Mouse (Mus musculus) embryonic facial prominence, embryonic 14.5 days (tissue): ENCODE data around the gene Hspa2. TPM values are rescaled to one million over a fixed set of nuclear protein-coding genes. Genes with fewer than 3 reads are reported as not detected.

Experiments used
- ATAC-seq: fragments of 200-750 bp; cut with Nextera tagmentation; 2 replicates; pipeline ENCODE4 v1.8.0; 2017; ENCODE audit warnings: low read depth, moderate number of reproducible peaks, moderate TSS enrichment
- DNase-seq: peaks from one replicate; pipeline ENCODE4 v3.0.0-alpha.2; 2015; ENCODE audit warnings: low spot score
- H3K27ac ChIP-seq: fragments of 300-500 bp; sonication (generic); replicated peaks from 2 replicates; pipeline ENCODE4 v1.5.1; 2014; ENCODE audit warnings: low read depth, mild to moderate bottlenecking, low read length, moderate library complexity
- H3K27me3 ChIP-seq: fragments of 300-500 bp; sonication (generic); replicated peaks from 2 replicates; pipeline ENCODE4 v1.6.1; 2014; ENCODE audit warnings: low read length; ENCODE audit not compliant: control insufficient read depth, insufficient read depth
- H3K36me3 ChIP-seq: fragments of 300-500 bp; sonication (generic); 2 replicates; pipeline ENCODE4 v1.6.1; 2014; ENCODE audit warnings: low read length, mixed read lengths; ENCODE audit not compliant: control insufficient read depth, insufficient read depth
- H3K4me1 ChIP-seq: fragments of 300-500 bp; sonication (generic); 2 replicates; pipeline ENCODE4 v1.6.1; 2014; ENCODE audit warnings: antibody characterized with exemption, low read length; ENCODE audit not compliant: control insufficient read depth, insufficient read depth
- H3K4me2 ChIP-seq: fragments of 300-500 bp; sonication (generic); 2 replicates; pipeline ENCODE4 v1.6.1; 2014; ENCODE audit warnings: low read depth, mild to moderate bottlenecking, low read length, moderate library complexity, mixed read lengths
- H3K4me3 ChIP-seq: fragments of 300-500 bp; sonication (generic); 2 replicates; pipeline ENCODE4 v1.5.1; 2014; ENCODE audit warnings: low read depth, mild to moderate bottlenecking, low read length
- H3K9ac ChIP-seq: fragments of 300-500 bp; sonication (generic); 2 replicates; pipeline ENCODE4 v1.6.1; 2014; ENCODE audit warnings: low read depth, mild to moderate bottlenecking, low read length, moderate library complexity, mixed read lengths
- H3K9me3 ChIP-seq: fragments of 300-500 bp; sonication (generic); 2 replicates; pipeline ENCODE4 v1.6.1; 2016; ENCODE audit warnings: low read length; ENCODE audit not compliant: control insufficient read depth
- WGBS: fragments of 180-500 bp; shearing (Covaris S2); extraction: QIAGEN DNeasy Blood & Tissue Kit; methylation state at CpG from one replicate; pipeline ENCODE4 v1.1.7; 2014; 5-methylcytosine and 5-hydroxymethylcytosine counted together
- polyA plus RNA-seq: library from polyadenylated mRNA; unstranded; fragments of >200 nt; fragmentation: Nextera tagmentation; extraction: Ambion mirVana; gene quantifications from 2 replicates; pipeline ENCODE4 v1.2.1, GENCODE M21; 2014

Hspa2 gene
- polyA plus RNA-seq, 1 experiment from 2014 or later = 10.9 TPM

DNA sequence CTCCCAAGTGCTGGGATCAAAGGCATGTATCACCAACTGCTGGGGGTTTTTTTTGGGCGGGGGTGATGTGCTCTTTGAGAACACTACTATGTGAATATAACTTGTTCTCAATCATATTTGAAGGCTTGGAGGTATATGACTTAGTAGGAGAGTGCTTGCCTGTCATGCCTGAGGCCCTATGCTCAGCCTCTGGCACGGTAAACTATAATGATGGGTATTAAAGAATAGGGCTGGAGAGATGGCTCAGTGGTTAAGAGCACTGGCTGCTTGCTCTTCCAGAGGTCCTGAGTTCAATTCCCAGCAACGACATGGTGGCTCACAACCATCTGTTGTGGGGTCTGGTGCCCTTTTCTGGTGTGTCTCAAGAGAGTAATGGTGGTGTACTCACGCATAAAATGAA, 29.1 kb upstream of the Hspa2 start:
- no peak overlapping the region for H3K9ac ChIP-seq
- no peaks in the 10 kb centered on the region for H3K9me3 ChIP-seq
- H3K4me2 ChIP-seq = no peak overlapping the region
- H3K27me3 ChIP-seq = no peaks in the 10 kb centered on the region
- no peak overlapping the region for H3K27ac ChIP-seq
- 0 out of 2 replicates have a peak, but pooled peaks cover 5% of the 10 kb centered on the region for H3K36me3 ChIP-seq
- ATAC-seq (no peak), DNase-seq (no peak)
- H3K4me3 ChIP-seq = no peak overlapping the region
- peaks cover 24% of the 10 kb centered on the region for H3K4me1 ChIP-seq
- 75% methylated on average over 4 of the region's 4 CpGs for WGBS

DNA sequence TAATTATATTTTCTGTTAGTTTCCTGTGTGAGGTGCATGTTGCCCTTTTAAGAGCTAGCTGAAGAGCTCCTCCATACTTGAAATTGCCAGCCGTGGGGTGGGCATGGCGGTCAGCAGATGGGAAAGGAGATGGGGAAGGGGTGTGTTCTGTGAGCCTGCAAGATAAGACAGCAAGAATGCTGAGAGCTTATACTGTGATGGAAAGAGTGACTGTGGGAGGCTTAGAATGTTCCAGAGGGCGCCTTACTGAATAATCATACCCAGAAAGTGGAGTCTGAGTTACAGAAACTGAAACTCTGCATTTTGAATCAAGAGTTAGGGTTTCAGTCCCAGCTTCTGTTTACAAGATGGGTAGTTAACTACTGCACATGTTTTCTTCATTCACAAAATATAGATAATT, 28.5 kb upstream of the Hspa2 start:
- no peaks in the 10 kb centered on the region for H3K27me3 ChIP-seq
- H3K9ac ChIP-seq = no peak overlapping the region
- no peak overlapping the region for H3K4me3 ChIP-seq
- H3K4me1 ChIP-seq = peaks cover 24% of the 10 kb centered on the region
- H3K4me2 ChIP-seq = no peak overlapping the region
- H3K27ac ChIP-seq = no peak overlapping the region
- no peak for ATAC-seq
- no peak for DNase-seq
- no peaks in the 10 kb centered on the region for H3K9me3 ChIP-seq
- 84% methylated on average over 3 of the region's 3 CpGs for WGBS
- 0 out of 2 replicates have a peak, but pooled peaks cover 5% of the 10 kb centered on the region for H3K36me3 ChIP-seq

DNA sequence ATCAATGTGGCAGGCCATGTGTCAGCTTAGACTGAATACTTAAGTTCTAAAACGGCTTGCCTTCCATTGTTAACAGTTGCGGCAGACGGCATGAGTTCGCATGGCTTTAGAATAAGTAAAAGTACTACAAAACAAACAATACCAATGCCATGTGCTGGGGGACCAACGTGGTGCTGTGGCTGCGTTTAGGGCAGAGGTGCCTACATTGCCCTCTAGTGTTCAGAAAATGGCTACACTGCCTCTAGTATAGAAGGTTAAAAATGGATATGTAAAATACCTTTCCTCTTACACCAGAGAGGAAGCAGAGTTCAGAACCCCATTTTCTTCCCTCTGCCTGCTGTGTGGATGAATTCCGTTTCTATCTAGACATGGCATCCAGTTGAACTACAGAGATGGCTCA, 27.3 kb upstream of the Hspa2 start:
- Histone ChIP-seq H3K4me1 (peaks cover 22% of the 10 kb centered on the region), H3K9ac (no peak overlapping the region), H3K27ac (no peak overlapping the region), H3K4me3 (no peak overlapping the region), H3K36me3 (0 out of 2 replicates have a peak, but pooled peaks cover 5% of the 10 kb centered on the region), H3K4me2 (no peak overlapping the region), H3K9me3 (no peaks in the 10 kb centered on the region), H3K27me3 (no peaks in the 10 kb centered on the region)
- WGBS = 51% methylated on average over 7 of the region's 7 CpGs
- ATAC-seq (no peak), DNase-seq (no peak)

DNA sequence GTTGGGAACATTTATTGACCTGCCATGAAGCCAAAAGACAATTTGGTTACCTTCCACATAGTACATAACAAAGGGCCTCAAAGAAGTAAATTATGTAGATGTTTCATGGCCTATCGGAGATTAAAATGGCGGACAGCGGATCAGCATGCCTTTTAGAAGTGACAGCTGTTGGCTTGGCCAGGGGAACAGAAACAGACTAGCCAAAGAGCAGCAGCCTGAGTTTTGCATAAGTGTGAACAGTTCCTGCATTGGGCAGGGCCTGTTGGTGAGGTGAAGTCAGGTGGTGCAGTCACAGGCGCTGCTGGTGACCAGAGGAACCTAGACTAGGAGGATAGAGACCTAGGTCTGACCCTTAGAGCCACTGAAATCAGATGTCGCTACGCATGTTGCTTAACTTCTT, 26.9 kb upstream of the Hspa2 start:
- Histone ChIP-seq H3K9me3 (no peaks in the 10 kb centered on the region), H3K27ac (no peak overlapping the region), H3K27me3 (no peaks in the 10 kb centered on the region), H3K36me3 (0 out of 2 replicates have a peak, but pooled peaks cover 5% of the 10 kb centered on the region), H3K4me1 (peaks cover 18% of the 10 kb centered on the region), H3K9ac (no peak overlapping the region), H3K4me3 (no peak overlapping the region), H3K4me2 (no peak overlapping the region)
- 92% methylated on average over 6 of the region's 6 CpGs for whole genome bisulfite sequencing
- no peak for ATAC-seq
- no peak for DNase-seq

DNA sequence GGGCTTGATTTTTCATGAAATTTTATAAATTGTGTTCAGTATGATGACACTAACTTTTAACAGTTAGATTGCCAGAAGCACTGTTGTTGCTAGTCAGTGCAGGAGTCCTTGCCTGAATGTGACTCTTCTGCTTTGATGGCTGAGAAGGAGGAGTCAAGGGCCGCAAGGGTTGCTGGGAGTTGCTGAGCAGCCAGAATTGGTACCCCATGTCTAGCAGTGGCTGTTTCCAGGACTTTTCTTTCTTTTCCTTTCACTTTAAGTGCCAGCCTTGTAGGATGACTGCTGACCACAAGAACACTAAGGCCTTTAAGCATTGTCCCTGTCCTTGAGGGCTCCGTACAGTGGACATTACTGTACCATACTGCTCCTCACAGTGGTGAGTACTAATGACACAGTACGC, 26.2 kb upstream of the Hspa2 start:
- no peak for ATAC-seq
- no peak for DNase-seq
- WGBS = 88% methylated on average over 3 of the region's 3 CpGs
- no peak overlapping the region for H3K9ac ChIP-seq
- H3K9me3 ChIP-seq = no peaks in the 10 kb centered on the region
- H3K4me1 ChIP-seq = peaks cover 12% of the 10 kb centered on the region
- H3K4me3 ChIP-seq = no peak overlapping the region
- 0 out of 2 replicates have a peak, but pooled peaks cover 5% of the 10 kb centered on the region for H3K36me3 ChIP-seq
- H3K27ac ChIP-seq = no peak overlapping the region
- H3K27me3 ChIP-seq = no peaks in the 10 kb centered on the region
- no peak overlapping the region for H3K4me2 ChIP-seq

DNA sequence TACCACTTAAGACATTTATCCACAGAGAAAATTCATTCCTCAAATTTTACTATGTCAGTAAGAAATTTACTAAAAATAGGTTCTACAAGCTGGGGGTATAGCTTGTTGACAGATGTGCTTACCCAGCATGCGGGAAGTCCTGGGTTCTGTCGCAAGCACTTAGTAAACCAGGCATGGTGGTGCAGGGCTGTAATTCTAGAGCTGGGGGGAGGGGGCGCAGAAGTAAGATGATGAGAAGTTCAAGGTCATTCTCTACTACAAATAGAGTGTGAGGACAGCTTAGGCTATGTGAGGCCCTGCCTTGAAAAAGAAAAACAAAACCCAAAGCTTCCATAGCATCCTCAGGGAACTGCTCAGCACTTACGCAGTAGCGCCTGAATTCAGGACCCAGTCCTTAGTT, 25.4 kb upstream of the Hspa2 start:
- 0 out of 2 replicates have a peak, but pooled peaks cover 5% of the 10 kb centered on the region for H3K36me3 ChIP-seq
- H3K27me3 ChIP-seq = no peaks in the 10 kb centered on the region
- no peak overlapping the region for H3K27ac ChIP-seq
- DNase-seq (no peak), ATAC-seq (no peak)
- no peak overlapping the region for H3K4me3 ChIP-seq
- 78% methylated on average over 5 of the region's 5 CpGs for WGBS
- no peak overlapping the region for H3K9ac ChIP-seq
- no peaks in the 10 kb centered on the region for H3K9me3 ChIP-seq
- H3K4me2 ChIP-seq = no peak overlapping the region
- peaks cover 7% of the 10 kb centered on the region; the same call in 1 of the 2 replicates for H3K4me1 ChIP-seq

DNA sequence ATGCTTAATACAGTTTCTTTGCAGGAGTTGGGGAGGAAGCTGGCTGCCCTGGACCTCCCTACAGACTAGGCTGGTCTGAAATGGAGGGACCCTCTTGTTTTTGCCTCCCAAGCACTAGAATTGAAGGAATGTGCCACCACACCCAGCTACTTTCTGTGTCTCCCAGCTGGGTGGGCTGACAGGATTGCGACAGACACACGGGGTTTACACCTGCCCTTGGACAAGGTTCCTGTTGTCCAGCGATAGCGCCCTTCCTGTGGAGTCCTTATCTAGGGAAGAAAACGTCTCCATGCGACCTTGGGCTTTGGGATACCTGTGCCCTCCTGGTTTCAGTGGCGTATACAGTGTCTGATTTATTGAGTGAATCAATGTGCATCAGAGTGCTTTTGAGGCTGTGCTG, 23.8 kb upstream of the Hspa2 start:
- Histone ChIP-seq H3K27me3 (no peaks in the 10 kb centered on the region), H3K27ac (no peak overlapping the region), H3K9ac (no peak overlapping the region), H3K4me1 (no peaks in the 10 kb centered on the region), H3K4me2 (no peak overlapping the region), H3K9me3 (no peaks in the 10 kb centered on the region), H3K4me3 (no peak overlapping the region), H3K36me3 (peaks cover 8% of the 10 kb centered on the region)
- no peak for ATAC-seq
- WGBS = 88% methylated on average over 7 of the region's 7 CpGs
- no peak for DNase-seq

DNA sequence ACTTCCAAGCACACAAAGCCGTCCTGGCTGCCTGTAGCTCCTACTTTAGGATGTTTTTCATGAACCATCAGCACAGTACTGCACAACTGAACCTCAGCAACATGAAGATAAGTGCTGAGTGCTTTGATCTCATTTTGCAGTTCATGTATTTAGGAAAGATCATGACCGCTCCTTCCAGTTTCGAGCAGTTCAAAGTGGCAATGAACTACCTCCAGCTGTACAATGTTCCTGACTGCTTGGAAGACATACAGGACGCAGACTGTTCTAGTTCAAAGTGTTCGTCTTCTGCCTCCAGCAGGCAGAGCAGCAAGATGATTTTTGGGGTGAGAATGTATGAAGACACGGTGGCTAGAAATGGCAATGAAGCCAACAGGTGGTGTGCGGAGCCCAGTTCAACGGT, 18.6 kb upstream of the Hspa2 start:
- Histone ChIP-seq H3K9me3 (no peaks in the 10 kb centered on the region), H3K36me3 (peaks cover 37% of the 10 kb centered on the region), H3K4me3 (no peak overlapping the region), H3K9ac (no peak overlapping the region), H3K27me3 (no peaks in the 10 kb centered on the region), H3K27ac (no peak overlapping the region), H3K4me1 (no peaks in the 10 kb centered on the region), H3K4me2 (no peak overlapping the region)
- WGBS = 91% methylated on average over 8 of the region's 8 CpGs
- DNase-seq = no peak
- ATAC-seq = no peak

DNA sequence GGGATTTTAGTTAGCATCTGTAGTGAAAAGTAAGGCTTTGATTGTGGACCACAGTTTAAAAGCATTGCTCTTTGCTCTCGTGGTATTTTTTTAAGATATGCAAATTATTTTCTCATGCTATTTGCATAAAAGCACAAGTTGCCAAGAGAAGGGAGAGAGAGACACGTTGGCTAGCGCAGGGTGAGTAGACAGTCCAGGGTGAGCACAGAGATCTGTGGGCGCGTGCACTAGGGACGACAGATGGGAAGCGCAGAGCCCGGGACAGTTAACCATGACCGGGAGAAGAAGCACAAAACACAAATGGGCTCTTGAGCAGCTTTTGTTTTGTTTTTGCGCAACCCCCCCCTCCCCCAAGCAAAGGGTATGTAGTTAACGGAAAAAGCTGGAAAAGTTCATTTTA, 15.2 kb upstream of the Hspa2 start:
- WGBS = 84% methylated on average over 11 of the region's 11 CpGs
- H3K27me3 ChIP-seq = no peaks in the 10 kb centered on the region
- H3K4me2 ChIP-seq = no peak overlapping the region
- peaks cover 37% of the 10 kb centered on the region for H3K36me3 ChIP-seq
- no peak overlapping the region for H3K9ac ChIP-seq
- DNase-seq = no peak
- H3K4me1 ChIP-seq = no peaks in the 10 kb centered on the region
- no peak overlapping the region for H3K4me3 ChIP-seq
- no peaks in the 10 kb centered on the region for H3K9me3 ChIP-seq
- no peak overlapping the region for H3K27ac ChIP-seq
- no peak for ATAC-seq
